Mouse (Mus musculus) olfactory bulb, adult 2 months (tissue): ENCODE measurements around the gene Hrc.

ENCODE experiments used
- CTCF ChIP-seq: fragments of 200-500 bp; IDR thresholded peaks from 2 replicates; pipeline ENCODE4 v1.5.1; 2012; ENCODE audit warnings: low read depth, mild to moderate bottlenecking, low read length, moderate library complexity; ENCODE audit not compliant: insufficient read depth
- POLR2A ChIP-seq: fragments of 200-500 bp; IDR thresholded peaks from 2 replicates; pipeline ENCODE4 v1.6.1; 2012; ENCODE audit warnings: mild to moderate bottlenecking, low read depth, low read length, moderate library complexity; ENCODE audit not compliant: insufficient read depth

GRCm38 (mm10) chr7:45362801-45363200, 27.7 kb downstream of the Hrc start:
- no peak for TF ChIP-seq POLR2A
- no peak for TF ChIP-seq CTCF
